Mouse (Mus musculus) lung, embryonic 16.5 days (tissue): ENCODE measurements at regions not wholly inside any gene's neighbourhood (a gene's known extent, or its start where the extent isn't known, plus 50 kb on each side); places are given as distances from the start of the nearest gene placed in this dataset.
A peak's percentile ranks its signal among the peaks of the same experiment; 100 is the strongest.

ENCODE experiments used
- ATAC-seq: fragments of 200-750 bp; cut with Nextera tagmentation; 2 replicates; pipeline ENCODE4 v1.8.0; 2017; ENCODE audit warnings: low read depth, mild to moderate bottlenecking, moderate library complexity
- H3K27ac ChIP-seq: fragments of 300-500 bp; sonication (generic); 2 replicates; pipeline ENCODE4 v1.5.1; 2014; ENCODE audit warnings: mild to moderate bottlenecking, control low read depth, low read length
- H3K27me3 ChIP-seq: fragments of 300-500 bp; sonication (generic); 2 replicates; pipeline ENCODE4 v1.6.1; 2014; ENCODE audit warnings: low read depth, low read length, mixed read lengths; ENCODE audit not compliant: control insufficient read depth, insufficient read depth
- H3K36me3 ChIP-seq: fragments of 300-500 bp; sonication (generic); 2 replicates; pipeline ENCODE4 v1.6.1; 2014; ENCODE audit warnings: low read length; ENCODE audit not compliant: control insufficient read depth, insufficient read depth
- H3K4me1 ChIP-seq: fragments of 300-500 bp; sonication (generic); replicated peaks from 2 replicates; pipeline ENCODE4 v1.6.1; 2014; ENCODE audit warnings: low read length, mixed read lengths; ENCODE audit not compliant: control insufficient read depth, insufficient read depth
- H3K4me2 ChIP-seq: fragments of 300-500 bp; sonication (generic); 2 replicates; pipeline ENCODE4 v1.6.1; 2014; ENCODE audit warnings: low read depth, low read length, control low read depth
- H3K4me3 ChIP-seq: fragments of 300-500 bp; sonication (generic); 2 replicates; pipeline ENCODE4 v1.5.1; 2014; ENCODE audit warnings: mild to moderate bottlenecking, low read length, control low read depth
- H3K9ac ChIP-seq: fragments of 300-500 bp; sonication (generic); 2 replicates; pipeline ENCODE4 v1.6.1; 2014; ENCODE audit warnings: low read length, control low read depth
- H3K9me3 ChIP-seq: fragments of 300-500 bp; sonication (generic); 2 replicates; pipeline ENCODE4 v1.6.1; 2016; ENCODE audit warnings: low read length; ENCODE audit not compliant: control insufficient read depth
- WGBS: fragments of 180-500 bp; shearing (Covaris S2); extraction: QIAGEN DNeasy Blood & Tissue Kit; methylation state at CpG from one replicate; pipeline ENCODE4 v1.1.7; 2014; 5-methylcytosine and 5-hydroxymethylcytosine counted together

DNA sequence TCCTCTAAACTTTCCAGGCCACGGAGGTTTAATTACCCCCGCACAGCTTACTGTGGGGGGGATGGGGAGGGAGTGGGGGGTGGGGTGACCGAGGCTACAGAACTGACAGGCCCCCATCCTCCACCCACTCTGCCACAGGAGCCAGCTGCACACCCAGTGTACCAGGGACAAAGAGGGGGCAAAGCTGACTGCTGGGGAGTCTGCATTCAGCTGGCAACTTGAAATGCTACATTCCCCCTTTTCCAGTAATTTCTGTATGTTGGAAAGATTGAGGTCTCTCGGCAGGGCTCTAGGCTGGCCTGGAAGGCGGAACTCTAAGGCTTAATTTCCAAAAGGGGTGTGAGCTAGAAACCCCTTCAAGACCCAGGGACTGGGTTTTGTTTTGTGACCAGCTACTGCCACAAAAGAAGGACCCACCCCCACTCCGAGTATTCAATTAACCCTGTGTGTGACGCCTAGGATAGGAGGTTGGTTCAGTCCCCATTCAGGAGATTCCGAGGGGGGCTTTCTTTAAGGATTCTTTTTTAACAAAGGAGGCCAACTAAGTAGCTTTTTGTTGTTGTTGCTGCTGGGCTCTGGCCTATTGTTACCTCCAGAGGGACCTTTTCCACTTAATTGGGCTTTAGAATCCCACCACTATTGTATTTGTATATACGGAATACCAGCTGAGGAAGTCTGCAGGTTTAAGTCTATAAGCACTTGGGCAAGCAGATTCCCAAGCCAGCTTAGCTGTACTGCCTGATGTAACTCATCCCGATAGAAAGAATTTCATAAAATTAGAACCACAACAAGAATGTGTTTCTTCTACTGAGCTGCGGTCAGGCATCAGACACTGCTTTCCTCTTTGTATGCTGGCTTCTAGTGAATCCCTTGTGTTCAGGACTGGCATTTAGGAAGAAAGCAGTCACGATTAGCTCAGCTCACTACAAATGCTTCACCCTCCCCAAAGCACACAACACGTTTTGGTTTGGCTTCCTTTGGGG is 191.2 kb downstream of the Sox11 start:
- H3K4me1 ChIP-seq = 0 out of 2 replicates have a peak, but pooled peaks cover 2% of the 10 kb centered on the region
- 42% methylated on average over 13 of the region's 13 CpGs for WGBS

DNA sequence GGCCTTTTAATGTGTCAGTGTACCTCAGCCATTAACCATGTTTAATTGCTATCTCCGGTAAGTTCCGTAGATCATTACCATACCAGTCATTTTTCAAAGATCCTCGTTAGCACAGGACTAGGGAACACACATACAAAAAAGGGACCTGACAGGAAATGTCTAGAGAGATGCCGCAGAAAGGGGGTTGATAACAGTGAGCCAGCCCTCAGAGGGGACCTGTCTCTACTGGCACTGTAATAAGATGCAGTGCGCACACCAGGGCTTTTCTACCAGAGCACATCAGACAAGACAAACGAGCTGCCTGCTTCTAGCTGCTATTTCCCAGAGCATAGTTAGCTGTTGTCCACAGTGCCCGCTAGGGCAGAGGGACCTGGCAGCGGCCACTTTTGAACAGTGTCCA is 199.1 kb downstream of the Sox11 start:
- Histone ChIP-seq H3K9me3 (no peaks in the 10 kb centered on the region), H3K4me1 (peaks cover 10% of the 10 kb centered on the region), H3K27me3 (no peaks in the 10 kb centered on the region), H3K27ac (no peak overlapping the region), H3K36me3 (no peaks in the 10 kb centered on the region), H3K9ac (no peak overlapping the region), H3K4me3 (no peak overlapping the region), H3K4me2 (no peak overlapping the region)
- ATAC-seq = no peak
- WGBS = 69% methylated on average over 8 of the region's 8 CpGs

More for the DNA sequence above, 191.2 kb downstream of the Sox11 start:
- H3K9me3 ChIP-seq = no peaks in the 10 kb centered on the region
- no peak overlapping the region for H3K4me2 ChIP-seq
- H3K27me3 ChIP-seq = no peaks in the 10 kb centered on the region
- H3K27ac ChIP-seq = no peak overlapping the region
- ATAC-seq = no peak
- no peak overlapping the region for H3K4me3 ChIP-seq
- no peak overlapping the region for H3K9ac ChIP-seq
- H3K36me3 ChIP-seq = no peaks in the 10 kb centered on the region

DNA sequence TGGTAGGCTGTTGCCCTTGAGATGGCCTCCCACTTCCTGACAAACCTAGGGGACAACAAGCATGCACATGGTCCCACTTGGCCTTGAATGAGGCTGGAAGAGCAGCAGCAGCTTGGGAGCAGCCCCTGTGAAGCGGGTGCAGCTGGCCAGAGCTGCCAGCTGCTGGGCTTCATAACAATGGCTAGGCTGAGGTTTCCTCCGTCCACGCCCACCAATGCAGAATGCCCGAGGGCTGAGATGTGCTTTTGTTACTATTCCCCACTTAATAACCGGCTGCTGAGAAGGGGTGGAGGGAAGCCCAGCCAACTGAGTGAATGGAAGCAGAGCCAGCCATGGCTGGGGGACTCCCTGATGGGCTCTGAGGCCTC is 202.1 kb downstream of the Sox11 start:
- no peak overlapping the region for H3K9ac ChIP-seq
- peaks cover 23% of the 10 kb centered on the region for H3K4me1 ChIP-seq
- H3K27me3 ChIP-seq = no peaks in the 10 kb centered on the region
- H3K9me3 ChIP-seq = no peaks in the 10 kb centered on the region
- ATAC-seq = peak; percentile 56
- 42% methylated on average over 5 of the region's 5 CpGs for WGBS
- no peak overlapping the region for H3K4me2 ChIP-seq
- H3K27ac ChIP-seq = no peak overlapping the region
- H3K36me3 ChIP-seq = no peaks in the 10 kb centered on the region
- H3K4me3 ChIP-seq = no peak overlapping the region

GRCm38 (mm10) chr12:27139683-27140334 is 202.6 kb downstream of the Sox11 start:
- H3K9me3 ChIP-seq = no peaks in the 10 kb centered on the region
- no peak overlapping the region for H3K4me2 ChIP-seq
- no peak overlapping the region; the same call in 1 of the 2 replicates for H3K27ac ChIP-seq
- H3K27me3 ChIP-seq = no peaks in the 10 kb centered on the region
- peaks cover 23% of the 10 kb centered on the region for H3K4me1 ChIP-seq
- WGBS = 33% methylated on average over 12 of the region's 13 CpGs
- ATAC-seq = peak; percentile 55; the same call in 1 of the 2 replicates
- H3K36me3 ChIP-seq = no peaks in the 10 kb centered on the region
- no peak overlapping the region for H3K4me3 ChIP-seq
- H3K9ac ChIP-seq = no peak overlapping the region

DNA sequence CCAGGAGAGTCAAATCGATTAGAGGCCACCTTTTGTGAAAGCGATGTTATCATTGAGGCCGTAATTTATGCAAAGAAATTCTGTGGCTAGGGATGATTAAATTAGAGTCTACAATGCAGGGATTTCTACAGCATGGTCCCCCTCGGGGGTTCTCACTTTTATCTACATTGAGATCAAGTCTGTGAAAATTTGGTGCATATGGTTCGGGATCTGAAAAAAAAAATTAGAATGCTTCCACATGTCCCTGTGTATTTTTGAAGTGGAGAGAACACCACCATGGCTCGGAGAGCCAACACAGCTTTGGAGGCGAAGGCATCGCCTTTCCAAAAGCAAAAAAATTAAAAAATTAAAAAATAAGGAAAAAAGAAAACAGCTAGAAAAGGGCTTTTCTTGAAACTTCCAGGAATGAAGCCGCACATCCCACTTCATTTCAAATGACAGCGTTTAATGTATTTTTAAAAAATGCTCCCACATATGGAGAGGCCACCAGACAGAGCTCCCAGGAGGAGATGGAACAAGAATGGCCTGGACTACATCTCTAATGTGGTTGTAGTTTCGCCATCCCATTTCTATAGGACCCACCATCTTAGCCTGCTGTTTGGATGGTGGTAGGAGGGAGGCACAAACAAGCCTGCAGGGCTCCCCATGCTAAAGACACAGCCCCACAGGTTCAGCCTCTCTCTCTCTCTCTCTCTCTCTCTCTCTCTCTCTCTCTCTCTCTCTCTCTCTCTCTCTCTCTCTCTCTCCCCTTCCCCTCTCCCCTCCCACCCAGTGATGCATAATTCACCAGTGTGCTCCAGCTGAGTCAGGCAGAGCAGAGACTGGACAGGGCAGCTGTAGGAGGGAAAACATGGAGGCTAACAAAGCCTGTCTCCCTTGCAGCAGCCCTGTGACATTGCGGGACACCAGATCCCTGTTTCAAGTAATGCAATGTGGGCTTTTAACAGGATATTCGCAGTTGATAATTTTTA is 203.4 kb downstream of the Sox11 start:
- H3K36me3 ChIP-seq = no peaks in the 10 kb centered on the region
- H3K9ac ChIP-seq = no peak overlapping the region
- ATAC-seq = no peak
- WGBS = 75% methylated on average over 13 of the region's 13 CpGs
- peaks cover 23% of the 10 kb centered on the region for H3K4me1 ChIP-seq
- no peaks in the 10 kb centered on the region for H3K27me3 ChIP-seq
- H3K9me3 ChIP-seq = no peaks in the 10 kb centered on the region
- H3K4me2 ChIP-seq = no peak overlapping the region
- no peak overlapping the region for H3K27ac ChIP-seq
- no peak overlapping the region for H3K4me3 ChIP-seq

GRCm38 (mm10) chr12:27135997-27136559 is 206.3 kb downstream of the Sox11 start:
- WGBS = 13% methylated on average over 10 of the region's 10 CpGs
- no peaks in the 10 kb centered on the region for H3K36me3 ChIP-seq
- H3K9ac ChIP-seq = 0 out of 2 replicates have a peak overlapping the region, but pooled peaks have one; percentile 16
- peak overlapping the region; percentile 73 for H3K27ac ChIP-seq
- no peaks in the 10 kb centered on the region for H3K9me3 ChIP-seq
- ATAC-seq = peak; percentile 87
- H3K27me3 ChIP-seq = no peaks in the 10 kb centered on the region
- peaks cover 25% of the 10 kb centered on the region for H3K4me1 ChIP-seq
- H3K4me3 ChIP-seq = peak overlapping the region; percentile 16; the same call in 1 of the 2 replicates
- H3K4me2 ChIP-seq = peak overlapping the region; percentile 42

- Histone ChIP-seq H3K4me1 (peaks cover 3% of the 10 kb centered on the region), H3K9me3 (no peaks in the 10 kb centered on the region), H3K27me3 (no peaks in the 10 kb centered on the region), H3K4me2 (no peak overlapping the region), H3K9ac (no peak overlapping the region), H3K4me3 (no peak overlapping the region), H3K27ac (no peak overlapping the region), H3K36me3 (no peaks in the 10 kb centered on the region)
- ATAC-seq = no peak
- 97% methylated on average over 1 of the region's 1 CpGs for WGBS
These were observed 211.8 kb downstream of the Sox11 start for GRCm38 (mm10) chr12:27130544-27130943.

DNA sequence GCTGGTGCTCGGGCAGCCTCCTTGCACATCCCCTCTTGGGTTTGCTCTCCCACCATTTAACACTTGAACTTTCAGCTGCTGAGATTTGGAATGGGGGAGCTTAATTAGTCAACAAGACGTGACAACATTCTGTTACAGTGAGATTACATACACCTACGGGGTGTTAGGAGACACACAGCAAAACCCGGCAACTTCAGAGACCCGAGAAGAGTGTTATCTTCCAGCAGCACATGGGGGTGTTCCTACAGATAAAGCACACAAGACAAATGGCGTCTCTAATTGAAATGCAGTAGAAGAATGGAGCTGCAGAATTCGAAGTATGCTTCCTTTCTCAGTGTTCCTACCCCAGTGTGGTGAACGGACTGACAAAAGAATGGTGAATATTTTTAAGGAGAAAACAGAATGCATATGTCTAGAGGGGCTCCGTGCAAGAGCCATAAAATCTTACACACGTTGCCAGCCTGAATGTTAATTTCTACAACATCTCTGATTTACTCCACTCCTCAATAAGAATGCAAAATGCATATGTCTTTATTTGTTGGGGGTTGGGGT is 215.2 kb downstream of the Sox11 start:
- H3K9me3 ChIP-seq = no peaks in the 10 kb centered on the region
- ATAC-seq = no peak
- H3K9ac ChIP-seq = no peak overlapping the region
- H3K27ac ChIP-seq = no peak overlapping the region
- no peak overlapping the region for H3K4me2 ChIP-seq
- H3K4me3 ChIP-seq = no peak overlapping the region
- 23% methylated on average over 10 of the region's 10 CpGs for WGBS
- H3K27me3 ChIP-seq = no peaks in the 10 kb centered on the region
- no peaks in the 10 kb centered on the region for H3K36me3 ChIP-seq
- H3K4me1 ChIP-seq = no peaks in the 10 kb centered on the region; the same call in 1 of the 2 replicates
